Mouse (Mus musculus) layer of hippocampus, adult 11-12 months (tissue): ENCODE data around the gene Btg3.
"Not testable (repeated sequence)": the region's sequence is repeated elsewhere in the genome, so short reads cannot be mapped to it uniquely, and the experiment has no call there.

ENCODE experiments used
- DNase-seq: peaks from one replicate; pipeline ENCODE4 v3.0.0; 2022; ENCODE audit warnings: low spot score

The Btg3 gene

DNA sequence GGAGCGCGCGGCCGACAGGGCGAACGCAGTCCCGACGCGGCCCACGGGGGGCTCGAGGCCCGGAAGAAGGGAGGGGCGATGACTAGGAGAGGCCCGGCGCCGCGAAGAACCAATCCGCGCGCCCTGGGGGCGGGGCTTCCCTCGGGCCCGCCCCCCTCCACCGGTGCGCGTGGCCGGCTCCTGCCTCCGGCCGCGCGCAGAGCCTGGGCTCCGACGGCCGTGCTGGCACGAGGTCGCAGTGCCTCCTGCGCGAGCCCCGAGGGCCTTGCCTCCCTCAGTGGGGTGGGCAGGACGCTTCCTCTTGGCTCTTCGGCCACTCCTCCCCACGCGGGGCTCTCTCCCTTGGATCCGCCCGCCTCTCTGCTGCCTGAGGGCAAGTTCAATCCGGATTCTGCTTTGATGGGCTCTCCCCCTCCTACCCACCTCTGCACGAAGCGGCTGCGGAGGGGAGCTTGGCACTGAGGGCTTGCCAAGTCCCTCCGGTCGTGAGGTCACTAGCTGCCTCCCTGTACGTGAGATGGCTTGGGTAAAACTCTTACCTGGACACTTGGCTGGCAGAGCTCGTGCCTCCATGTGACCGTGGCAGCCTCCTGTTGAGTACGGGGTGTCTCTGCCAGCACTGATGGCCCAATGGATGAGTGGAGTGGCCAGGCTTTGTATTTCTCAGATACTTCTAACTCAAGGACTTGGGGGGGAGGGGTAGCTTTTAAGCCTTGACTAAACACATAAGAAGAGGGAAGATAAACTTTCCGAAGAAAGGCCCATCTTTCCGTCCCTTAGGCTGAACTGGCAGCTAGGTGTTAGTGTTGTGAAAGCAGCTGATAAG lies at the start of gene Btg3:
Gene Btg3 (minus strand): TSS at position 448 of the 826 bp plus-strand sequence.
- DNase-seq, result peak; percentile 85

DNA sequence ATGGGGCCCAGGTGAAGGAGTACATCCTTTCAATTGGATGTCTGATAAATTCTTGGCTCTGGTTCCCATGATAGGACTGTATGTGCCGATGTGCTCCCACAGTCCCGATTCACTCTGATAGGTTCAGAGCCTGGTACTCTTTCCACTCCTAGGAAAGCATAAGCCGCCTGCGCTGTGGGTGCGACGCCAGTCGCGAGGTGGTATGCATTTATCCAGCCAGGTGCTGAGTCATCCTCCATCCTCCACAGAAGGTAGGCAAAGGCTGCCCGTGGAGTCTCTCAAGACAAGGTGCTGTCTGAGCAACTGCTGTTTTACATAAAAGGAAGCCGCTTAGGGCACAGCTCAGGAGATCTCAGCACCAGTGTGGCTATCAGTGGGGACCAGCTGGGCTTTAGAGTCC lies 40.7 kb upstream of the Btg3 start:
- peak; percentile 14 for DNase-seq

- DNase-seq, result no peak
Measured at GRCm38 (mm10) chr16:78416500-78416899, 39.5 kb upstream of the Btg3 start.

DNA sequence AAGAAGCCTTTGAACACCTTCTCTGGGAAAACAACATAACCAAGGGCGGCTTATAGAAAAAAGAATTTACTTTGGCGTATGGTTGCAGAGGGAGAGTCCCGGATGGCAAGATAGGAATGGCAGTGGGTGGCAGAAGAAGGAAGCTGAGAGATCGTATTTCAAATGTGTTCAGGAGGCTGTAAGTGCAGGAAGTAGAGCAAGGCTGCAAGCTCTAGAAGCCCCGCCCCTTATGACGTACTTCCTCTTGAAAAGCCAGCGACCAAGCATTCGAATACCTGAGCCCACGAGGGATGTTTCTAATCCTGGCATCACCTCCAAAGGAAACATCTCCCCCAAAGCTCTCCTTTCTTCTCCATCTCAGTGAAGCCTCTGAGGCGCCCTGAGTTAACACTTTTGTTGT lies 33.0 kb upstream of the Btg3 start:
- no peak for DNase-seq

DNA sequence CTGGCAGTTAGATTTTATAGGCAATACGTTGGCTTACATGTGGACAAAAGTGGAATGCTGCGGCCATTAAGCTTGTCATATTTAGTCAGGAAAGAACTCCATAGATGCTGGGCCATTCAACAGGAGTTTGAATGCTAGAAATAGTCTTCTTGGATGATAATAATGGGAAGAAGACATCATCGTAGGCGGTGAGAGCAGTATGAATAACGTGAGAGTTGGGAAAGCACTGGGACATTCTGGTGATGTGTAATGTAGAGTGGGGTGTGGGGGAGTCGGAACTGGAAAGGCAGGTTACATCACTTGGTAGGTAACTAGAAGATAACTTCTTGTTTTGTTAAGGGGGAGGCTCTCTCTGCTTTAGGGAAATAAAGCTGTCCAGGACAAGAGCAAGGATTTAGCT lies 30.9 kb upstream of the Btg3 start:
- DNase-seq, result no peak

DNA sequence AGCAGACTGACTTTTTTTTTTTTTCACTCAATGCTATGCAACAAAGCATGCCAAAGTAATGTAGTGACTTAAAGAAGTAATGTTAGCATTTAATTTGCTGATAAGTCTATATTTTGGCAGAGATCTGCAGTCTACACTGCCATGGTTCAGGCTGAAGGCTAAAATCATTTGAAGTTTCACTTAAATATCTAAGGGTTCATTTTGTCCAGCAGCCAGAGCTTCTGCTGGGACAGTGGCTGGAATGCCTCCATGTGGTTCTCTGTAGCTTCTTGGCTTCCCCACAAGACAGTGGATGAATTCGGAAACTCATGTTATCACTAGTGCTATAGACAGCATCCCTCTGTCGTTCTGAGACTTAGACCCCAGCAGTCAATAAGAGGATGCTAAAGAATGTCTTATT lies 29.7 kb upstream of the Btg3 start:
- no peak for DNase-seq

DNA sequence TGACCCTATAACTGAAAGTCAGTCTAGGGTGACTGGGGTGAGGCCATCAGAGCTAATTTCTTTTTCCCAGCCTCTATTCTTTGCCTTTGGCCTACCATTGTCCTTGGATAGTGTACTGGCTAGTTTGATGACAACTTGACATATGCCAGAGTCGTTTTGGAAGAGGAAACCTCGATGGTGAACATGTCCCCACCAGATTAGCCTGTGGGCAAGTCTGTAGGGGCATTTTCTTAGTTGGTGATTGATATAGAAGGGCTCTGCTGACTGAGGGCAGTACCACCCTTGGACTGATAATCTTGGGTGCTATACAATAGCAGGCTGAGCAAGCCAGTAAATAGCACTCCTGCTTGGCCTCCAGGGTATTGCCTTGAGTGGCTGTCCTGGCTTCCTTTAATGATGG lies 25.3 kb upstream of the Btg3 start:
- DNase-seq, result no peak

GRCm38 (mm10) chr16:78399423-78399822 lies 22.4 kb upstream of the Btg3 start:
- DNase-seq, result no peak

- no peak for DNase-seq
Measured at GRCm38 (mm10) chr16:78398734-78399133, 21.7 kb upstream of the Btg3 start.

- DNase-seq, result no peak
Measured at GRCm38 (mm10) chr16:78391354-78391753, 14.4 kb upstream of the Btg3 start.

DNA sequence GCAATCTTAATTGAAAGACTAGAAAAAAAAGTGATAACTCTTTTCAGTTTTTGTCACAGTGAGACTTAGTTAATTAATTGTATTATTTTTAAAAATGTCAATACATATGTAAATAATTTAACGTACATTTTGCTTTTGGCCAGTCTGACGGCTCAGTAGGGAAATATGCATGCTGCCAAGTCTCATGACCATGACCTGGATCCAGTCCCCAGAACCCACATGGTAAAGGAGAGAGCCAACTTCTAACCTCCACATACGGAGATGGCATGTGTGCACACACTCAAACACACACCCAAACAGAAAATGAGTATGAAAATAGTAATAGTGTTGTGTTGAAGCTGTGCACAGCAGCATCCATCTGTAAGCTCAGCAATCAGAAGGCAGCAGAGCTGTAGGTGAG lies 13.0 kb upstream of the Btg3 start:
- no peak for DNase-seq

DNA sequence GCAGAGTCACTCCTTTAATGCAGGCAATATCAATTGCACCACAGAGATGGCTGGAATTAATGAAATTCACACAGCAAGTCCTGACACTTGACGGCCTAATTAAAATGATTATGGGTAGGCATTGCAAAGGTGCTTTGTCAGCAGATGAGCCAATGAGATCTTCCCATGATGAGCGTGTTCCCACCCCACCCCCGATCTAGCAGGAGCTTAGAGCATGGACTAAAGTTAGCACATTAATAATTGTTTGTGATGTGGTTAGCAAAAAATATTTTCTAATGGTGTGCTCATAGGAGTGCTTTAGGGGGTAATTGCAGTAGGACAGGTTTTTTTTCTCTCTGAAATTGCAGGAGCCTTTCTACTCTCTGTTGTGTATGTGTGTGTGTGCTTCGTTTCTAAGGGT lies 12.1 kb upstream of the Btg3 start:
- DNase-seq, result no peak

GRCm38 (mm10) chr16:78378493-78378892 lies 1.5 kb upstream of the Btg3 start:
- DNase-seq, result no peak

DNA sequence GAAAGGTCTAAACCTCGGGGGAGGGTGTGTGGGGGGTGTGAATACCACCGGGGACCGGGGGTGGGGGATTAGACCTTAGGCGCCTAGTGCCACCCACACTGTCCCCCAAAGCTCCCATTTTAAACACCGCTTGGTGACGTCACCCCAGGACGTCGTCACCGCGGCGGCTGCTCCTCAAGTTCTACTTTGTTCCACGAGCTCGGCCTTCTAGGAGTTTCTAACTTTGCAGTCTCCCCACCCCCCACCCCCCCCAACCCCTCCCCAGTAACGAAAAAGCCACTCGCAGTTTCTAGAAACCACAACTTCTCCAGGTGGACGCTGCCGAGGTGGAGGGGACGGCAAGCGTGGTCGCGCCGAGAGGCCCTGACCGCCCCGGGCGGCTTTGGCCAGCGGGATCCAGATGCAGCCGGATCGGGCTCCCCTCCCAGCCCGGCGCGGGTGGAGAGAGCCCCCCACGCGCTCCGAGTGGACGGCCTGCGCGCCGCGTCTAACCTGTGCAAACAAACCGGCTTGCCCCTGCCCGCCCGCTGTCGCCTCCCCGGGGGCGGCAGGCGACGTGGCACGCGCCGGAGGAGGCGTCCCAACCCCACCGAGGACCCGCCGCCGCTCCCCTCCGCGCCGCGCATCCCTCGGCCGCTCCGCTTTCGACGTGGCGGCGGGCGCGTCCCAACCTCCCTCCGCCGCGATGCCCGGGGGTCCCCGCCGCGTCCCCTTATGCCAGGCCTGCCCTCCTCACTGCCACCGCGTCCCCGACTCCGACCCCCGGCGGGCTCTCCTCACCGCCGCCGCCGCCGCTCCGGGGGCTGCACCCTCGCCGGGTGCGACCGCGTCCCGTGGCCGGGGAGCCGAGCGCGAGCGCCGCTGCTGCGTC lies 936 bp downstream of the Btg3 start:
- peak; percentile 27 for DNase-seq

DNA sequence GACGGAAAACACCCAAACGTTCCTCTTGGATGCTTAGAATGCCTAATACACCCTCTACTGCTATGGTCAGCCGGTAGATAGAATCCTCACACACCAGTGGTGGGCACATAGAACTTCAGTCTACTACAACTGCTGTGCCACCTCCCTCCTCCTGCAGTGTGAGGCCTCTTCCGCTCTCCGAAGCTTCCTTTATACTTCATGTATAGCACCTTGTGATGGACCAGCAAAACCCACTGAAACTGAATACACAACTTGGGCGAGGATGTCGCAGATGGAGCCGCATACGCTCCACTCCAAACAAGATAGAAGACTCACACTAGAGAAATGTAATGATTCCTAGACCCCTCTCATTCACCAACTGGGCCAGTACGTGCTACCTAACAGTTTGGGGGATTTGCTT lies 1.8 kb downstream of the Btg3 start:
- no peak for DNase-seq

DNA sequence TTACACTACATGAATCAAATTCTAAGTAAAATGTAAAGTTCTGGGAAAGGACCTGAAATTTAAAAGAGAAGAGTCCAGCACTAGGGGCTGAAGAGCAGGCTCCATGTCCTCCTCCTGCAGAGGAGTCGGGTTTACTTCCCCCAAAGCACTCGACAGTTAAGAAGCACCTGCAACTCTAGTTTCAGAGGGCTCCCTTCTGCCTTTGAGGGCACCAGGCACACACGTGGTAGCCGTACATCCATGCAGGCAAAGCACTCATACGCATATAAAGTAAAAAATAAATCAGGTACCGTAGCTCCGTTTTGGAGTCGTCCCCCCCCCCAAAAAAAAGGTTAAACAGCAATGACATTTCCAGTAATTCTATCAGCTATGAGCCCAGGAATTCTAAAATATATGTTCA lies 3.2 kb downstream of the Btg3 start:
- no peak for DNase-seq

GRCm38 (mm10) chr16:78372786-78373185 lies 4.2 kb downstream of the Btg3 start:
- no peak for DNase-seq

- no peak for DNase-seq
Measured at GRCm38 (mm10) chr16:78371491-78372046, 5.4 kb downstream of the Btg3 start.

GRCm38 (mm10) chr16:78364554-78364953 lies 12.4 kb downstream of the Btg3 start:
- DNase-seq, result not testable (repeated sequence)

DNA sequence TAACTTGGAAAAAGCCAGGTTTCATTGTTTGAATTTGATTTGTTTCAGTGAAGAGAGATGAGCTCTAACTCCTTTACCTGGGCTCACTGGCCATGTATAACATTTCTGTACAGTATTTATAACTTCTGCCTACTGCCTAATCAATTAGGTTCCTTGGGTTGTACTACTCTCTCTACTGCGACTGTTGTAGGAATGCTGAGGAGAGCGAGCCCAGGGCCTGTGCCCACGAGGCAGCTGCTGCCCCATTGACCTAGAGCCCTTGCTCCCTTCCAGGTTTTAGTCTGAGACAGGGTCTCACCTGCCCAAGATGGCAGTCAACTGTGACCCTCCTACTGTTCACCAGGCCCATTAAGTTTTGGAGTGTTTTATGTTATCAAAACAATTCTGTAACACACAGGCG lies 15.5 kb downstream of the Btg3 start:
- DNase-seq, result no peak

DNA sequence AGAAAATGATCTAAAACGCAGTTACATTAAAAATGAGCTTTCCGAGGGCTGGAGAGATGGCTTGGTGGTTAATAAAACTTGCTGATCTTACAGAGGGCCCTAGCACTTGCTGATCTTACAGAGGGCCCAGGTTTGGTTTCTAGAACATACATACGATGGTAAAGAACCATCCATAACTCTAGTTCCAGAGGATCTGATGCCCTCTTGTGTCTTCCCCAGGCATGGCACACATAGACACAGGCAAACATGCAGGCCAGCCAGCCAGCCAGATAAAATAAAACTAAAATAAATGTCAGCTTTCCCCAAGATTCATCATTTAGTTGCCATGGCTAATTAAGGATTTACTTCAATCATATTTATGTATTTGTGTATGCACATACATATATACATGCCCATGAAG lies 19.2 kb downstream of the Btg3 start:
- no peak for DNase-seq

GRCm38 (mm10) chr16:78347328-78347926 lies 29.6 kb downstream of the Btg3 start:
- no peak for DNase-seq
